Mouse (Mus musculus): ENCODE results near the gene Inpp5k. TPM values are rescaled to one million over a fixed set of nuclear protein-coding genes. Genes with fewer than 3 reads are reported as not detected.

The Inpp5k gene
- polyA plus RNA-seq, 1 experiment from 2014 or later: 20.8 TPM

DNA sequence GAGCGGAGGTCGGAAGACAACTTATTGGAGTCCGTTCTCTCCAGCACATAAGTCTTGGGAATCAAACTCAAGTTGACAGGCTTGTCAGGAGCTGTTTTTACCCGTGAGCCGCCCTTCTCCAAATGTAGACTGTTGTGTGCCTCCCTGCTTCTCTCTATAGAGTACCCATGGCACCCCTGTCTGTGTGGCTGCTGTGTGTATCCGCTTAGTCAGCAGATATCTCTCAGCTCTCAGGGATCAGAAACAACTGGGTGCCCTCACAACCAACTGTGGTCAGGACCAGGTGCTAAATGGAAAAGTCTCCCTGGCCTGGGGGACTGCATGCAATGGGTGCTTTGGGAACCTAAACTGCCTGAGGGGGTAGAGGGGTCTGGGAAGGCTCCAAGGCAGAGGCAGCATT, 35.5 kb downstream of the Inpp5k start:
- ATAC-seq: no peak
- peaks cover 45% of the 10 kb centered on the region for H3K36me3 ChIP-seq (ENCODE audit: control insufficient read depth, insufficient read depth, low read length)
- no peak overlapping the region for H3K4me3 ChIP-seq (ENCODE audit: low read length)
- no peak overlapping the region for H3K27ac ChIP-seq (ENCODE audit: low read length)
- 98% methylated on average over 6 of the region's 6 CpGs for WGBS
- H3K27me3 ChIP-seq (replicated peaks; ENCODE audit: control insufficient read depth, insufficient read depth, low read length): no peaks in the 10 kb centered on the region
- H3K9me3 ChIP-seq (ENCODE audit: control insufficient read depth, low read length): no peaks in the 10 kb centered on the region
- H3K4me2 ChIP-seq (ENCODE audit: low read depth, low read length): no peak overlapping the region
- H3K9ac ChIP-seq (ENCODE audit: low read depth, low read length): no peak overlapping the region
- H3K4me1 ChIP-seq (ENCODE audit: control insufficient read depth, insufficient read depth, low read length): no peaks in the 10 kb centered on the region

DNA sequence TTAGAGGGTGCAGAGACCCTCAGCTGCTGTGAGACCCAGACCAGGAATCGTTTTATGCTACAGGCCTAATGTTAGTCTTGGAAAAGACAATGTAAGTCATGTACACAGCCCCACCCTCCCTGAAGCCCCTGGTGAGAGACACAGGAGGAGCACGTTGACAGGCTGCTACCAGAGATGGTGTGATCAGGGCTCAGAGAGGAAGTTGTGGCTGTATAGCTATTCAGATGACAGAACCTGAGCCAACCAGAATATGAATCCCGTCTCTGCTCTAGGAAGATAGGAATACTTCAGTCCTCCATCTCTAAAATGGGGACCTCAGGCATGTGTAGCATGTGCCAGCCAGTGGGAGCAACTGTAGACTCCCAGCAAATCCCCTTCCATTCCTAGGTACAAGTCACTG, 37.8 kb downstream of the Inpp5k start:
- Histone ChIP-seq H3K9me3 (ENCODE audit: control insufficient read depth, low read length) (no peaks in the 10 kb centered on the region), H3K27me3 (replicated peaks; ENCODE audit: control insufficient read depth, insufficient read depth, low read length) (no peaks in the 10 kb centered on the region), H3K36me3 (ENCODE audit: control insufficient read depth, insufficient read depth, low read length) (peaks cover 42% of the 10 kb centered on the region), H3K9ac (ENCODE audit: low read depth, low read length) (no peak overlapping the region), H3K4me2 (ENCODE audit: low read depth, low read length) (no peak overlapping the region), H3K27ac (ENCODE audit: low read length) (no peak overlapping the region), H3K4me3 (ENCODE audit: low read length) (no peak overlapping the region), H3K4me1 (ENCODE audit: control insufficient read depth, insufficient read depth, low read length) (no peaks in the 10 kb centered on the region)
- no peak for ATAC-seq
- WGBS: 88% methylated on average over 3 of the region's 3 CpGs

DNA sequence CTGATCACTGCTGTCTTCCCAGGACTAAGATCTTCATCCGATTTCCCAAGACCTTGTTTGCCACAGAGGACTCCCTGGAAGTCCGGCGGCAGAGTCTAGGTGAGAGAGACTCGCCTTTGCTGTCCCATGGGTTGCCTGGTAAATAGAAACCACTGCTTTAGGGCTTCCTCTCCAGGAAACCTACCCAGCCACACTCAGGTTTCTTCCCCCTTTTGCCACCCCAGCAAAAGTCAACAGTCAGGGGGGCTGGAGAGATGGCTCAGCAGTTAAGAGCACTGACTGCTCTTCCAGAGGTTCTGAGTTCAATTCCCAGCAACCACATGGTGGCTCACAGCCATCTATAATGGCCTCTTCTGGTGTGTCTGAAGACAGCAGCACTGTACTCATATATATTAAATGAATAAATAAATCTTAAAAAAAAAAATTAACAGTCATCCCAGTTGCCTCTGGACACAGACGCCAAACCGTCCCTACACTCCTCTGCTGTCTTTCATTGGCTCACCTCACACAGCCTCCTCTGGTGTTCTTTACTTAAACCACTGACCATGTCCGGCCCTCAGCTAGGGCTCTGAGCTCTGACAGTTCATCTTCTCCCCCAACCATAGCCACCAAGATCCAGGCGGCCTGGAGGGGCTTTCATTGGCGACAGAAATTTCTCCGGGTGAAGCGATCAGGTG, 38.5 kb downstream of the Inpp5k start:
- Histone ChIP-seq H3K27ac (ENCODE audit: low read length) (no peak overlapping the region), H3K4me2 (ENCODE audit: low read depth, low read length) (no peak overlapping the region), H3K36me3 (ENCODE audit: control insufficient read depth, insufficient read depth, low read length) (peaks cover 42% of the 10 kb centered on the region), H3K9me3 (ENCODE audit: control insufficient read depth, low read length) (no peaks in the 10 kb centered on the region), H3K9ac (ENCODE audit: low read depth, low read length) (no peak overlapping the region), H3K27me3 (replicated peaks; ENCODE audit: control insufficient read depth, insufficient read depth, low read length) (no peaks in the 10 kb centered on the region), H3K4me1 (ENCODE audit: control insufficient read depth, insufficient read depth, low read length) (no peaks in the 10 kb centered on the region), H3K4me3 (ENCODE audit: low read length) (no peak overlapping the region)
- ATAC-seq: no peak
- 83% methylated on average over 11 of the region's 11 CpGs for WGBS

- Histone ChIP-seq H3K36me3 (ENCODE audit: control insufficient read depth, insufficient read depth, low read length) (peaks cover 42% of the 10 kb centered on the region), H3K4me1 (ENCODE audit: control insufficient read depth, insufficient read depth, low read length) (no peaks in the 10 kb centered on the region), H3K27me3 (replicated peaks; ENCODE audit: control insufficient read depth, insufficient read depth, low read length) (no peaks in the 10 kb centered on the region), H3K4me2 (ENCODE audit: low read depth, low read length) (no peak overlapping the region), H3K9me3 (ENCODE audit: control insufficient read depth, low read length) (no peaks in the 10 kb centered on the region), H3K4me3 (ENCODE audit: low read length) (no peak overlapping the region), H3K27ac (ENCODE audit: low read length) (no peak overlapping the region), H3K9ac (ENCODE audit: low read depth, low read length) (no peak overlapping the region)
- no peak for ATAC-seq
- 92% methylated on average over 12 of the region's 12 CpGs for WGBS
These were observed 39.0 kb downstream of the Inpp5k start for GRCm38 (mm10) chr11:75669853-75670200.

GRCm38 (mm10) chr11:75671426-75672180, 40.8 kb downstream of the Inpp5k start:
- H3K4me3 ChIP-seq (ENCODE audit: low read length): no peak overlapping the region
- H3K36me3 ChIP-seq (ENCODE audit: control insufficient read depth, insufficient read depth, low read length): peaks cover 29% of the 10 kb centered on the region
- no peaks in the 10 kb centered on the region for H3K9me3 ChIP-seq (ENCODE audit: control insufficient read depth, low read length)
- H3K4me1 ChIP-seq (ENCODE audit: control insufficient read depth, insufficient read depth, low read length): no peaks in the 10 kb centered on the region
- 80% methylated on average over 22 of the region's 22 CpGs for WGBS
- H3K27ac ChIP-seq (ENCODE audit: low read length): no peak overlapping the region
- no peaks in the 10 kb centered on the region for H3K27me3 ChIP-seq (replicated peaks; ENCODE audit: control insufficient read depth, insufficient read depth, low read length)
- ATAC-seq: no peak
- no peak overlapping the region for H3K4me2 ChIP-seq (ENCODE audit: low read depth, low read length)
- H3K9ac ChIP-seq (ENCODE audit: low read depth, low read length): no peak overlapping the region

GRCm38 (mm10) chr11:75673411-75673810, 42.6 kb downstream of the Inpp5k start:
- ATAC-seq: no peak
- peaks cover 24% of the 10 kb centered on the region; the same call in 1 of the 2 replicates for H3K36me3 ChIP-seq (ENCODE audit: control insufficient read depth, insufficient read depth, low read length)
- WGBS: 89% methylated on average over 5 of the region's 5 CpGs

DNA sequence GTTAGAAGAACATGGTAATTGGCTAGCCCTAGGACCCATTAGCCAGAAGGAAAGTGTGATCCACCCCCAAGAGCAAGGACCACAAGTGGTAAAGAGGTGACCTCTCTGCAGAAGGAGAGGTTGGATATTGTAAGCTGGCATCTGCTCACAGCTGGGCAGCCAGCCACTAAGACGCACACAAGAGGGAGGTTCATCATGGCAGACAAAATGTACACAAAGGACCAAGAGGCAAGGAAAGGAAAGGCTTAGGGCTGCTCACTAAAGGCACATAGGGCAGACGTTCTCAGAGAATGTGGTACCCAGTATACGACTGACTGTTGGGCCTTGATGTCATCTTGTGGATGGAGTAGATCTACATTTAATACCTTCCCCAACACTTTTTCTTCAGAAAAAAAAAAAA, 44.1 kb downstream of the Inpp5k start:
- Histone ChIP-seq H3K4me3 (ENCODE audit: low read length) (no peak overlapping the region), H3K27ac (ENCODE audit: low read length) (no peak overlapping the region), H3K4me2 (ENCODE audit: low read depth, low read length) (no peak overlapping the region), H3K36me3 (ENCODE audit: control insufficient read depth, insufficient read depth, low read length) (peaks cover 18% of the 10 kb centered on the region; the same call in 1 of the 2 replicates), H3K27me3 (replicated peaks; ENCODE audit: control insufficient read depth, insufficient read depth, low read length) (no peaks in the 10 kb centered on the region), H3K4me1 (ENCODE audit: control insufficient read depth, insufficient read depth, low read length) (no peaks in the 10 kb centered on the region; the same call in 1 of the 2 replicates), H3K9ac (ENCODE audit: low read depth, low read length) (no peak overlapping the region), H3K9me3 (ENCODE audit: control insufficient read depth, low read length) (no peaks in the 10 kb centered on the region)
- no peak for ATAC-seq
- WGBS: 86% methylated on average over 3 of the region's 3 CpGs

More at GRCm38 (mm10) chr11:75673411-75673810, 42.6 kb downstream of the Inpp5k start:
- Histone ChIP-seq H3K4me3 (ENCODE audit: low read length) (no peak overlapping the region), H3K4me1 (ENCODE audit: control insufficient read depth, insufficient read depth, low read length) (no peaks in the 10 kb centered on the region; the same call in 1 of the 2 replicates), H3K9ac (ENCODE audit: low read depth, low read length) (no peak overlapping the region), H3K27me3 (replicated peaks; ENCODE audit: control insufficient read depth, insufficient read depth, low read length) (no peaks in the 10 kb centered on the region), H3K4me2 (ENCODE audit: low read depth, low read length) (no peak overlapping the region), H3K9me3 (ENCODE audit: control insufficient read depth, low read length) (no peaks in the 10 kb centered on the region), H3K27ac (ENCODE audit: low read length) (no peak overlapping the region)

- Histone ChIP-seq H3K9ac (ENCODE audit: low read depth, low read length) (peak overlapping the region; percentile 50; the same call in 1 of the 2 replicates), H3K36me3 (ENCODE audit: control insufficient read depth, insufficient read depth, low read length) (peaks cover 3% of the 10 kb centered on the region; the same call in 1 of the 2 replicates), H3K9me3 (ENCODE audit: control insufficient read depth, low read length) (no peaks in the 10 kb centered on the region), H3K4me1 (ENCODE audit: control insufficient read depth, insufficient read depth, low read length) (peaks cover 5% of the 10 kb centered on the region), H3K4me3 (ENCODE audit: low read length) (peak overlapping the region; percentile 95), H3K27ac (ENCODE audit: low read length) (peak overlapping the region; percentile 65), H3K4me2 (ENCODE audit: low read depth, low read length) (peak overlapping the region; percentile 59), H3K27me3 (replicated peaks; ENCODE audit: control insufficient read depth, insufficient read depth, low read length) (no peaks in the 10 kb centered on the region)
- no peak for ATAC-seq
- 85% methylated on average over 3 of the region's 3 CpGs for WGBS
These were observed 47.3 kb downstream of the Inpp5k start for GRCm38 (mm10) chr11:75677881-75678746.
